Mouse (Mus musculus) G1E-ER4 (cell line): Measurements from ENCODE around the gene Sapcd2. TPM values are rescaled to one million over a fixed set of nuclear protein-coding genes. Genes with fewer than 3 reads are reported as not detected.

Source experiments
- GATA1 ChIP-seq: IDR thresholded peaks from one replicate; pipeline ENCODE4 v1.8.0; 2012; ENCODE audit warnings: low read length, inconsistent platforms
- polyA plus RNA-seq: library from polyadenylated mRNA; stranded (reverse); fragments of >175 nt; gene quantifications from 2 replicates; pipeline ENCODE4 v1.2.3, GENCODE M21; 2012

Gene Sapcd2
- 139 and 187 TPM in 2 replicates for polyA plus RNA-seq

DNA sequence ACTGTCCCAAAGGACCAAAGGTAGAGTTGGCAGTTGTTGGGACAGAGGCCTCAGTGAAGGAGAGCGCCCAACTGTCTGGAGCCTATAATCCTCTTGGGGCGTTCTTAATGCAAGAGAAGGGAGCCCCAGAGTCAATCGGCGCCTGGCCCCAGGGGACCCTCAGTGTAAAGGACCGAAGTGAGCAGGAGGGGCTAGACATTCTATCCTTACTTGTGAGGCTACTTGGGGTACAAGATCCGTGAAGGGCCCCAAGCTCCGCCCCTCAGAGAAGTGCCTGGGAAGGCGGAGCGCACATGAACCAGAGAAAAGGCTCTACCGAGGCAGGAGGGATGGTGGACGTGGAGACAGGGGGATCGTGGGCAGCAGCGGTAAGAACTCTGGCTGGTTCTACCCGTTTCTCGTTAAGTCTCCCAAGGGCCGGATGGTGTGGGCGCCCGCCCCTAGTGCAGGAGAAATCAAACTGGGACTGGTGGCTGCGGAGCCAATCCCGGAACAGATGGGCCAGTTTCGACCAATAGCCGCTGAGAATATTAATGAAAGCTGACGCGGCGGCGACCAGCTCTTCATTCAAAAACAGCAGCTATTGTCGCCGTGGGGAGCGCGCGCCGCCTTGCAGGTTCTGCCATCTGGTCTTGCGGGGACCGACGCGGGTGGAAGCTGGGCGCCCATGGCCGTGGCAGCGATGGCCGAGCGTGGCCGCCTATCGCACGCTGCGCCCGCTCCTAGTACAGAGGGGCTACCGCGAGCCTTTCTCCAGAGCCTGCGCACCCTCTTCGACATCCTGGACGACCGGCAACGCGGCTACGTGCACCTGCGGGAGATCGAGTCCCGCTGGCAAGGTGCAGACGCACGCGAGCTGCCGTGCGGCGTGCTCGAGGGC lies at the start of gene Sapcd2:
Gene Sapcd2, plus strand, starts transcription at position 558 of the 880 bp plus-strand sequence.
- TF ChIP-seq GATA1, result no peak

DNA sequence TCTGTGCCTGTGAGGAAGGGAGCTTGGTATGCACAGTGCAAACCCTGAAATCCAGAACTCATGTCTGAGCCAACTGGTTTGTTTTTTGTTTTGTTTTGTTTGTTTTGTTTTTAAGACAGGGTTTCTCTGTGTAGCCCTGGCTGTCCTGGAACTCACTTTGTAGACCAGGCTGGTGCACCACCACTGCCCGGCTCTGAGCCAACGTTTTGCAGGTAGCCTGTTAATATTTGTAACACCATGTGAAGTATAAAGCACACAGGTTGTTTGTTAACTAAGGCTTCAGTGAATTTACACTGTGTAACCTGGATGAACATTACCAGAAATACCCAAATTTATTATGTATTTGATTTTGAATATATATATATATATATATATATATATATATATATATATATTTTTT lies 46.1 kb upstream of the Sapcd2 start:
- no peak for TF ChIP-seq GATA1

DNA sequence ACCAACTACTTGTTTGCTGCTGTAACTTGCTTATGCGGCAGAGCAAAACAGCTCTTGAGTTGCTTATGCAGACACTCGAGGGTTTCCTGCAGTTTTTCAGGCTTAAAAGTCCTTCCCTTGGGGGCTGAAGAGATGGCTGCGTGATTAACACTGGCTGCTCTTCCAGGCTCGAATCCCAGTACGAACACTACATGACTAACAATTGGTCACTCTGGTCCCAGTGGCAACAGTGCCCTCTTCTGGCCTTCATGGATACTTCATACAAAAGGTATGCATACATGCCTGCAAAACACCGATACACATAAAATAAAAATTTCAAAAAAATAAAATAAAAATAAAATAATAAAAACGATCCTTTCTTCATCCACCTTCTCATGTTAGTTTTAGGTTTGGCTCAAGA lies 43.7 kb upstream of the Sapcd2 start:
- no peak for TF ChIP-seq GATA1

DNA sequence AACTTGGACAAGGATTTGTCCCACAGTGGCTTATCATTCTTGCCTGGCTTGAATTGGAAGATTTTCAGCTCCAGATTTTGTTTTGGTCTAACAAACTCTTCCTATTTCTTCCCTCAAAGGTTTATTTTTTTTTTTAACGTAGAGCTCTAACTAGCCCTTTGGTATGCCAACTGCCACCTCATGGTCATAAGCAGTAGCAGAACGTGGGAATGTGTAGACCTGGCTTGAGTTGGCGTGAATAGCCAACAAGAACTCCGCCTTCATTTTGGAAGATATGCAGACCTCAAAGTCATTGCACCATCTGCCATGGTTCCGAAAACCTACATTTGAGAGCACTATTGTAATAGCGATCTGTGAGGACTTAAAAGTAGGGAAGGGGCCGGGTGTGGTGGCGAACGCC lies 40.7 kb upstream of the Sapcd2 start:
- TF ChIP-seq GATA1, result no peak

DNA sequence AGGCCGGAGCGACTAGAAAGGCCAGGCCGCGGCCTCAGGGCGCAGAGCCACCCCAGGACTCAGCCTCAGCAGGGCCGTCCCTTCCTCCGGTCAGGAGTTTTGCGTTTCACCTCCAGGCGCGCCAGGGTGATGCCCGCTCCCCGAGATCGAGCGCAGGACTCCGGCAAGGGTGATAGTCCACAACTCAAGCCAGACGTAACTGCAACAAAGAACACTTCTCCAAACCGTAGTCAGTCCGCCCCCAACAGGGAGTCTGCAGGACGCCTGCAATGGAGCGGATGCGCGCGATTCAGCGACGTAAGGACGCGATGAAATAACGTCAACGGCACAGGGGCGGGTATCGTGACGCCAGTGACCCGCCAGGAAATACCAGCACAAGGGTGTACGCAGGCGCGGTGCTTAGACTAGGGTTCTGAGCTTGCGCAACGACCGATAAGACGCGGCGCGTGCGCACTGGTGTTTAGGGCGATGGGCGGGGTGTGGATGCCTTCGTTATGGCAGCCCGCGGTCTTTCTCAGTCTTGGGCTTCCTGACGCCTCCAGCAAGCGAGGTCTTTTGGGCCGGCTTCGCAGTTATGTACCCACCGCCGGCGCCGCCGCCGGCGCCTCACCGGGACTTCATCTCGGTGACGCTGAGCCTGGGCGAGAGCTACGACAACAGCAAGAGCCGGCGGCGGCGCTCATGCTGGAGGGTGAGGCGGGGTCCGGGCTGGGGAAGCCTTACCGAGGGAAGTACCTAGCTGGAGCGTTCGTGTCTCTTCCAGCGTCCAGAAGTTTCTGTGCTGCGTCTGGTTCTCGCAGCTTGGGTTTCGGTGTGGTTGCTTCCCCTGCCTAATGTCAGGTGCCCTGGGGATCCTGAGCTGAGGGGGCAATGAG lies 39.6 kb upstream of the Sapcd2 start, which contains the start of gene Man1b1:
Gene Man1b1, plus strand, starts transcription at position 53 of the 875 bp plus-strand sequence.
- no peak for TF ChIP-seq GATA1

DNA sequence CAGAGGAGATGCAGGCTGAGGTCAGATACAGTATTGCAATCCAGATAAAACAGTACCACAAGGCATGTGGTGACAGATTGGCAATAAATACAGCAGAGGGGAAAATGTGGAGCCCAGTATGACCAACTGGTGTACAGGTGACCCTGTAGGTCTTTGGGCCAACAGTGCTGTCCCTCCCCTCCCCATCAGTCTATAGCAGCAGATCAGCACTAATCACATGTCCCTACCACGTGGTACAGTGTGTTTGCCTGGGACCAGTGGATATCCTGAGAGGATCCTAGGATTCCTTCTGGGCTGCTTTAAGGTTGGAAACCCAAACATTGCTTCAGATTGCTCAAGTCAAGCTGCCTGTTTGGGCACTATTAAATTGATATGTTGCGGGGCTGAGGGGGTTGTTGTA lies 38.6 kb upstream of the Sapcd2 start:
- no peak for TF ChIP-seq GATA1

DNA sequence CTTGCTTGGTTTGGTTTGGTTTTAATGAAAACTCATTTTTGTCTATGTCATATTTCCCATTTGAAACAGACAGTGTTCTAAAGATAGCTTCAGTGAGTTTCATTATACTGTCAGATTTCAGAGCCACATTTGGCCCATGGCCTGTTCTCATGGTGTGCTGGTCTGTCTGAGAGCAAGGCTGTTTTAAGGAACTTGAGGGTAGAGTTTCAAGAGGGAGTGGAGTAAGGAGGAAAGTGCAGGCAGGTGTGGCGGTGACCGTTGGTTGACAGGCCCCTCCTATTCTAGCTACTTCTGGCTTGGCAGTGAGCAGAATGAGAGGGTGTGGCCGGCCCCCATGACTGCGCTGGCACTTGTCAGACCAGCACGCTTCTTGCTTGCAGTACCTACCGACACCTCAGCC lies 33.8 kb upstream of the Sapcd2 start:
- no peak for TF ChIP-seq GATA1

DNA sequence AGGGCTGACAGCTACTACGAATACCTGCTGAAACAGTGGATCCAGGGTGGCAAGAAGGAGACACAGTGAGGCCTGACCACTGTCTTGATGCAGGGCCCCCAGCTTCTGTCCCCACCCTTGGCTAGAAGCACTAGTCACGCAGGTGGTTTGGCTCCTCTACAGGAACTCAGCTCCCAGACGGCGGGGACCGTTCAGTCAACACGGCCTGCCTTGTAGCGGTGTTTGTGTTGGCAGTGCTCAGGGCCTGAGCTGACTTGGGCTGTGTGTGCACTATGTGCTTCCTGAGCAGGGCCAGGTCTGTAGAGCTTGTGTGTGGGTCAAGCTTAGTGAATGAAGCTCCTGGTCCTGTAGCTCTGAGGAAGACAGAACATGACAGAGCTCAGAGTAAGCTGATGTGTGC lies 24.0 kb upstream of the Sapcd2 start:
- no peak for TF ChIP-seq GATA1

DNA sequence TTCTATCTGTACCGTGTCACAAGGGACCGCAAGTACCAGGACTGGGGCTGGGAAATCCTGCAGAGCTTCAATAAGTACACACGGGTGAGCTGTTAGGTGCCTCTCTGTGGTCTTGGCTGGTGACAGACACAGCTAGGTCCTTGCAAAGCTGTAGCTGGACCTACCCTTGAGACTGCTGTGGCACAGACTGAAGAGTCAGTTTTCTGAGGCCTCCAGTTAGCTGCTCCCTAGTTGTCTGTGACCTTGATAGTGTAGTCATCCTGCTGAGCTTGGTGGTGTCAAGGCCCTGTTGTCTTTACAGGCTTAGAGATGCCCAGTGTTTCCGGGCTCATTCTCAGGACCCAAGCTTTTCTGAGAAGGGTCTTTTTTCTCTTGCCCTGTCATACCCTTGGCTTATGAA lies 22.6 kb upstream of the Sapcd2 start:
- TF ChIP-seq GATA1, result no peak

DNA sequence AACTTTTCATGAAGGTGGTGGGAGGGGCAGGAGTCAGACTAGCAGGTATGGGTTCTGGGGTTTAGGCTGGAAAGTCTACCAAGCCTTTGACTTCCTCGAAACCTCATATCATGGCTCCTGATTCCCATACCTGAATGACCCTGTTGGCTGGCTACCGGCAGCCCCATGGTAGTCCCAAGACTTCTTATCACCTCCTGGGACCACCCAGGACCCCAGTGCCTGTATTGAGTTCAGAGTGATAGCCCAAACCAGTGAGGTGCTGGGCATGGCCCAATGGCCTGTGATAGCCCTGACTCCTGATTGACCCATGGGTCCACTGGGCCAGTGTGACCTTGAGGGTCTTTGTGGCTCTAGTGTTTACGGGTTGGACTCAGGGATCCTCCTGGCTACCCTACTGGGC lies 21.4 kb upstream of the Sapcd2 start:
- TF ChIP-seq GATA1, result no peak

DNA sequence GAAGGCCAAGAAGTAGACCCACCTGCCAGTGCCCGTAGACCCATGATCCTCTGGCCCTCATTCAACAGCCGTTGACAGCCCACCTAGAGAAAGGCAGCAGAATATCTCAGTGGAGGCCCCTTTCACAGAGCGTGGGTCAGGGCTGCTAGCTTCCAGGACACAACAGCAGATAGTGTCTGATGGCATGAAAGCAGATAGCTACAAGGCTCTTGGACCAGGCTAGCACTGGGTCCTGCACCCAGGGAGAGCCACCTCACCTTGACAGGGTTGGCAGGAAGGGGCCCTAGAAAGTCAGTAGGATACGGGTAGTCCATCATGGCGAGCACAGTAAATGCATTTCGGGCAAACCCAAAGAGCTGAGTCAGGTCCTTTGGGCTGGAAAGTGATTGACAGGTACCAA lies 17.9 kb upstream of the Sapcd2 start:
- no peak for TF ChIP-seq GATA1

DNA sequence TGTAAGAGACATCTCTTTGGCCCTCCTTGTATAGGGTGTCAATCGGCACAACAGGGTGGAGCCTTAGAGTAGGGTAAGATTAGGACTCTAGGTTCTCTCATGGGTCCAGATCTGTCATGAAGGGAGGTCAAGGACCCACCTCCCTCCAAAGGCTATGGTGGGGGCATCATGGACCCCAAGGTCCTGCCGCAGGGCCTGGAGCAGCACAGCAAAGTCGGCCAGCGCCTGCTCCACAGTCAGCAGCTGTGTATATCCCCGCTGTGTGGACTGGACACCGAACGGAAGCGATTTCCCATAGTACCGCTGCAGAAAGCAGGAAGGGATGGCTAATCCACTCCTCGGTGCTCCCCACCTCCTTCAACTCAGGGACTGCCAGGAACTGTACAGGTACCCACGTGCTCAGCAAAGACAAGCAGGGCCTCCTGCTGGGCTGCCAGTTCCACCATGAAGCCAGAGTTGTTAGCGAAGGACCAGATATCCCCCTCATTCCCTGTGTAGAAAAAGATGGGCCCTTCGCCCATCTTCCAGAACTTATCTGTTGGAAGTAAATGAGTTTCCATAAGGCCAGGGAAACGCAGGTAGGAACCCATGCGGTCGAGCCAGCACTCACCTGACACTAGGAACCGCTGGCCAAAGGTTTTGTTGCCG lies 16.6 kb upstream of the Sapcd2 start:
- no peak for TF ChIP-seq GATA1

DNA sequence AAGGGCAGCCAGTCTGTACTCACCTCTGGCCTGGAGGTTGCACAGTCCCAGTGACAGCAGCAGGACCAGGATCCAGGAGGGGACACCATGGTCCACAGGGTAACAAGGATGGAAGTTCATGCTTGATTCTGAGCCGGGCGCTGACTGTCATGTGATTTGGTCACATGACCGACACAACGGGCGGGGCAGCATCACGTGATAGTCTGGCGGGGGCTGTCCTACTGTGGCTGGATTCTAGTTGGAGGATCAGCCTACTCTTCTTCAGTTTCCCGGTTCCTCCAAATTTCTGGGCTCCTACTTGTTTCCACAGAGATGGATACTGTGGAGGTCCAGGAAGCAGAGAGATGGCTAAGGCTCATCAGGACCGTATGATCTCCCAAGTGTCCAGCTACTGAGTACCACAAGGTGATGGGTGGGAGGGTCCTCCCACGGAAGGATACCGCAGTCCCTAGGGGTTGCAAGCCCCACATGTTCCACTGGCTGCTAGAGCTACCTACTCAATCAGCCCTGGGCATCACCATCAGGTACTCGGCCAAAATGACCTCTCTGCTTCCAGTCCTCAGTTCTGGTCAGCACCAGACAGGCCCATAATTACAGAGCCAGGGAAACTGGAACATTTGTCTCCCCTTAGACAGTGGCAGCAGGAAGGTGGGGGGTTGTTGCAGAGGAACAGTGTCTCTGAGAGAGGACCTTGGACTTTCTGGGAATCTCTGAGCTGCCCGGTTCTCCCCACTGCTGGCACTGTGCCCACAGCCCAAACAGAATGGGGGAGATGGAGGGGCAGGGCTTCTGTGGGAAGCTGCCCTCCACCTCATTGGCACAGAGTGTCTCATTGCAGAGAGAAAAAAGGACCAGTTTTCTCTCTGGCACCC lies 15.7 kb upstream of the Sapcd2 start, which contains the start of gene Dpp7:
Gene Dpp7, minus strand, starts transcription at position 152 of the 872 bp plus-strand sequence.
- no peak for TF ChIP-seq GATA1

DNA sequence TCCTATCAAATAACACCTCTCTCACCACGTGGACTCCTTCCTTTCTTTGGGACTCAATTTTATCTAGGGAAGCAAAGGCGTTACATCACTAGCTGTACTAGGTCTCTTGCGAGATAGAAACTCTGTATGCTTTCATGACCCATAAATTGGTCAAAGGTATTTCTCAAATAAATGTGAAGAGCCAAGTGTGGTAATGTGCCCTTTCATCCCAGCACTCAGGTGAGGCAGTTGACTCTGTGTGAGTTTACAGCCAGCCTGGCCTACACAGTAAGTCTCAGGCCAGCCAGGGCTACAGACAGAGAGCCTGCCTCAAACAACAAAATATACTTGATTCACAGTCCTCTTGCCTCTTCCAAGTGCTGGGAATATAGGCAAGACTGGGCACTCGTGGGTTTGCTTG lies 12.3 kb upstream of the Sapcd2 start:
- TF ChIP-seq GATA1, result no peak
